Mouse (Mus musculus) bone marrow, adult 2 months (tissue): ENCODE data around the gene Zbtb16.

Experiments used
- CTCF ChIP-seq: fragments of 200-500 bp; IDR thresholded peaks from 2 replicates; pipeline ENCODE4 v1.5.1; 2011; ENCODE audit warnings: low read length, control low read depth; ENCODE audit not compliant: control insufficient read depth, insufficient read depth
- POLR2A ChIP-seq: fragments of 200-500 bp; IDR thresholded peaks from 2 replicates; pipeline ENCODE4 v1.6.1; 2011; ENCODE audit warnings: low read depth, mild to moderate bottlenecking, control low read depth, low read length, borderline replicate concordance; ENCODE audit not compliant: control insufficient read depth

- TF ChIP-seq CTCF (no peak), POLR2A (no peak)
These were observed 74.9 kb downstream of the Zbtb16 start for GRCm38 (mm10) chr9:48761175-48761556.
